Mouse (Mus musculus) heart, adult 2 months (tissue): ENCODE measurements at regions not wholly inside any gene's neighbourhood (a gene's known extent, or its start where the extent isn't known, plus 50 kb on each side); places are given as distances from the start of the nearest gene placed in this dataset.

Experiments
- DNase-seq, 2 experiments: peaks; one replicate each; pipeline ENCODE4 v3.0.0; 2021
- H3K27ac ChIP-seq: fragments of 200-600 bp; 2 replicates; pipeline ENCODE4 v1.8.1; 2022
- H3K27me3 ChIP-seq: fragments of 200-500 bp; 2 replicates; pipeline ENCODE4 v1.6.1; 2012; ENCODE audit warnings: mild to moderate bottlenecking, low read length, inconsistent platforms, mixed read lengths; ENCODE audit not compliant: control insufficient read depth, insufficient read depth
- H3K36me3 ChIP-seq: fragments of 200-500 bp; 2 replicates; pipeline ENCODE4 v1.6.1; 2012; ENCODE audit warnings: low read length, inconsistent platforms; ENCODE audit not compliant: control insufficient read depth, insufficient read depth
- H3K4me1 ChIP-seq: fragments of 200-500 bp; 2 replicates; pipeline ENCODE4 v1.6.1; 2011; ENCODE audit warnings: low read length; ENCODE audit not compliant: control insufficient read depth, insufficient read depth
- H3K4me3 ChIP-seq: fragments of 200-600 bp; 2 replicates; pipeline ENCODE4 v1.8.1; 2022
- H3K79me2 ChIP-seq: fragments of 200-500 bp; replicated peaks from 2 replicates; pipeline ENCODE4 v1.6.1; 2012; ENCODE audit warnings: mild to moderate bottlenecking, inconsistent platforms, low read length, moderate library complexity, mixed read lengths; ENCODE audit not compliant: control insufficient read depth, insufficient read depth
- H3K9ac ChIP-seq: fragments of 200-500 bp; 2 replicates; pipeline ENCODE4 v1.6.1; 2012; ENCODE audit warnings: low read depth, mild to moderate bottlenecking, control low read depth, inconsistent platforms, low read length, mixed read lengths
- CTCF ChIP-seq: fragments of 200-600 bp; IDR thresholded peaks from 2 replicates; pipeline ENCODE4 v1.8.1; 2022; ENCODE audit warnings: antibody characterized with exemption, mild to moderate bottlenecking, moderate library complexity
- EP300 ChIP-seq: fragments of 200-500 bp; IDR thresholded peaks from 2 replicates; pipeline ENCODE4 v1.6.1; 2011; ENCODE audit warnings: low read depth, low read length, control low read depth; ENCODE audit not compliant: insufficient read depth
- POLR2A ChIP-seq: fragments of 200-500 bp; IDR thresholded peaks from 2 replicates; pipeline ENCODE4 v1.6.1; 2011; ENCODE audit warnings: mild to moderate bottlenecking, low read depth, low read length, control low read depth; ENCODE audit not compliant: insufficient read depth
- WGBS: fragments of 180-500 bp; shearing (Covaris S2); methylation state at CpG from one replicate; pipeline ENCODE4 v1.1.7; 2018; 5-methylcytosine and 5-hydroxymethylcytosine counted together
- intact Hi-C: fragments of 180-260 bp; cut with DNase I; formaldehyde crosslinking; loops from one replicate; pipeline ENCODE4 v1.15.1; 2025

GRCm38 (mm10) chr9:87848882-87849281 lies 117.8 kb upstream of the Tbx18 start:
- H3K4me3 ChIP-seq = no peak overlapping the region
- TF ChIP-seq POLR2A (no peak), CTCF (no peak), EP300 (no peak)
- DNase-seq = no peak
- H3K4me1 ChIP-seq = peaks cover 1% of the 10 kb centered on the region; the same call in 1 of the 2 replicates
- H3K79me2 ChIP-seq = no peaks in the 10 kb centered on the region
- 60% methylated on average over 5 of the region's 5 CpGs for WGBS
- intact Hi-C loops = loop anchor here (10.0 kb wide), 2 partner anchors 114 to 236 kb away; partner anchors contain the start of gene Tbx18
- no peaks in the 10 kb centered on the region for H3K36me3 ChIP-seq
- no peak overlapping the region for H3K9ac ChIP-seq
- no peak overlapping the region for H3K27ac ChIP-seq
- 0 out of 2 replicates have a peak, but pooled peaks cover 1% of the 10 kb centered on the region for H3K27me3 ChIP-seq

GRCm38 (mm10) chr9:87850133-87850532 lies 119.1 kb upstream of the Tbx18 start:
- no peak overlapping the region for H3K4me3 ChIP-seq
- TF ChIP-seq CTCF = no peak
- TF ChIP-seq POLR2A = no peak
- no peak for TF ChIP-seq EP300
- no peak overlapping the region for H3K9ac ChIP-seq
- no peaks in the 10 kb centered on the region for H3K36me3 ChIP-seq
- H3K27ac ChIP-seq = no peak overlapping the region
- H3K79me2 ChIP-seq = no peaks in the 10 kb centered on the region
- 100% methylated on average over 1 of the region's 1 CpGs for WGBS
- 0 out of 2 replicates have a peak, but pooled peaks cover 1% of the 10 kb centered on the region for H3K27me3 ChIP-seq
- H3K4me1 ChIP-seq = peaks cover 3% of the 10 kb centered on the region
- no peak for DNase-seq
- intact Hi-C loops = no loop called here

GRCm38 (mm10) chr9:87861588-87861987 lies 130.5 kb upstream of the Tbx18 start:
- H3K9ac ChIP-seq = no peak overlapping the region
- intact Hi-C loops = no loop called here
- peaks cover 4% of the 10 kb centered on the region; the same call in 1 of the 2 replicates for H3K27me3 ChIP-seq
- no peaks in the 10 kb centered on the region for H3K36me3 ChIP-seq
- no peak overlapping the region for H3K4me3 ChIP-seq
- no peaks in the 10 kb centered on the region for H3K79me2 ChIP-seq
- TF ChIP-seq POLR2A = no peak
- no peak for TF ChIP-seq CTCF
- no peak for TF ChIP-seq EP300
- no peak for DNase-seq
- WGBS = 66% methylated on average over 1 of the region's 1 CpGs
- H3K27ac ChIP-seq = no peak overlapping the region
- no peaks in the 10 kb centered on the region for H3K4me1 ChIP-seq

GRCm38 (mm10) chr9:87865236-87865635 lies 134.2 kb upstream of the Tbx18 start:
- no peak for DNase-seq
- Histone ChIP-seq H3K79me2 (no peaks in the 10 kb centered on the region), H3K27ac (no peak overlapping the region), H3K9ac (no peak overlapping the region), H3K27me3 (peaks cover 2% of the 10 kb centered on the region; the same call in 1 of the 2 replicates), H3K36me3 (no peaks in the 10 kb centered on the region), H3K4me3 (no peak overlapping the region), H3K4me1 (no peaks in the 10 kb centered on the region)
- no peak for TF ChIP-seq POLR2A
- TF ChIP-seq EP300 = no peak
- no peak for TF ChIP-seq CTCF
- WGBS = 76% methylated on average over 6 of the region's 6 CpGs
- intact Hi-C loops = no loop called here

GRCm38 (mm10) chr9:87872384-87872905 lies 141.4 kb upstream of the Tbx18 start:
- TF ChIP-seq POLR2A = no peak
- Histone ChIP-seq H3K4me3 (no peak overlapping the region), H3K36me3 (no peaks in the 10 kb centered on the region), H3K27ac (no peak overlapping the region), H3K27me3 (no peaks in the 10 kb centered on the region), H3K9ac (no peak overlapping the region), H3K4me1 (no peaks in the 10 kb centered on the region), H3K79me2 (no peaks in the 10 kb centered on the region)
- WGBS = 82% methylated on average over 6 of the region's 6 CpGs
- no peak for DNase-seq
- intact Hi-C loops = no loop called here

GRCm38 (mm10) chr9:87882587-87882986 lies 151.5 kb upstream of the Tbx18 start:
- 72% methylated on average over 1 of the region's 1 CpGs for WGBS
- Histone ChIP-seq H3K27me3 (no peaks in the 10 kb centered on the region), H3K4me3 (no peak overlapping the region), H3K36me3 (no peaks in the 10 kb centered on the region), H3K4me1 (no peaks in the 10 kb centered on the region), H3K9ac (no peak overlapping the region), H3K79me2 (no peaks in the 10 kb centered on the region), H3K27ac (no peak overlapping the region)
- TF ChIP-seq POLR2A = no peak
- no peak for TF ChIP-seq EP300
- no peak for TF ChIP-seq CTCF
- no peak for DNase-seq
- intact Hi-C loops = no loop called here
